Mouse (Mus musculus) mouse embryonic stem cell (cell line): ENCODE results near the gene Acss1.

Experiments used
- in situ Hi-C, 2 experiments: fragments of 300-500 bp; cut with MboI; formaldehyde crosslinking; loops; 1 replicate in 1 of 2; 3 replicates in 1 of 2; pipeline ENCODE4 v1.14.3; 2019 to 2020; ENCODE audit warnings: low sequenced_read_pairs in 2 of 2, low pct_unique_long_range_greater_than_20kb in 1 of 2, mixed read lengths in 1 of 2; ENCODE audit not compliant: unreplicated experiment in 1 of 2

The Acss1 gene

DNA sequence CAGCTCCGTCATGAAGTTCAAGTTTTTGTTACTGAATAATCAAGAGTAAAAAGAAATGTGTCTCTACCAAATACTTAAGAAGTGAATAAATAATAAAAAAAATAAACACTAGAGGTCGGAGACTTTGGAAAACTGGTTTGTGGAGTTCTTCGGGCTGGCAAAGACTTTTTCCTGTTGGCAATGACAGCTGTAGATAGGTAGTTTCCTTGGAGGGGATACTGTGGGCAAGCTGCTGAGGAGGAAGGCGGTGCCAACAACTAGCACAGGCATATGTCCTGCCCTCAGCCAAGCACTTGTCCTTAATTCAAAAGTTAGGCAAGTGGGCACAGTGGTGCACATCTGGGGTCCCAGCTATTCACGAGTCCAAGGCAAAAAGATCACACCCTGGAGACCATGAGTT, 656 bp upstream of the Acss1 start:
- in situ Hi-C loops, result no loop called here

DNA sequence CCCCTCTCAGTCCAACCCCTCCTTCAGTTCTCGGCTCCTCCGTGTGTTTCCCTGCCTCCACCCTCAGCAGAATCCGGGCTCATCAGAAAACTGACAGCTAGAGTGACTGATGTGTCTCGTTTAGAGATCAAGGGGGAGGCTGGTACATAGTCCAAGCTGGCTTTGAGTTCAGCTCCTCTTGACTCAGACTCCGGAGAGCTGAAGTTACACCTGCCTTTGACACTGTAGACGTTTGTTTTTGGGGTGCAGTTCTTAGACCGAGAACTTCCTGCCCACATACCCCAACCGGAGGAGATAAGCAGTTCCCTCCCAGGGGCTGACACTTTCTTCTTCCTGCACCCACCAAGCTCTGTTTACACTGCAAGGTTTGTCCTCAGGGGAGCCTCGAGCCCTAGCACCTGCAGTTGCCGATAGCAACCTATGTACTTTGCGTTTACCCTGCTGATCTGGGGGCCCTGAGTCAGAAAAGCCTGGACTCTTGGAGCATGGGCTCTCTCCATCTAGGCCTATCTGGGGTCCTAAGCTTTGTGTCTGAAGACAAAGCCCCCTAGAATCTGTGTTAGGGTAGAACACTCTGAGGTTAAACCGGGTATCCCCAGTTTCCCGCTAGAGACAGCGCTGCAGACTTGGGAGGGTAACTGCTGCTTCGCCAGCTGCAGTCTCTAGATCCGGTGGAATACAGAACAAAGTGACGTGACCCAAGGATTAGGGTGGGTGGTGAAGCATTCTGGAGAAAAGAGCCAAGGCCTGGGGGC, 1.1 kb downstream of the Acss1 start:
- in situ Hi-C loops, result no loop called here

DNA sequence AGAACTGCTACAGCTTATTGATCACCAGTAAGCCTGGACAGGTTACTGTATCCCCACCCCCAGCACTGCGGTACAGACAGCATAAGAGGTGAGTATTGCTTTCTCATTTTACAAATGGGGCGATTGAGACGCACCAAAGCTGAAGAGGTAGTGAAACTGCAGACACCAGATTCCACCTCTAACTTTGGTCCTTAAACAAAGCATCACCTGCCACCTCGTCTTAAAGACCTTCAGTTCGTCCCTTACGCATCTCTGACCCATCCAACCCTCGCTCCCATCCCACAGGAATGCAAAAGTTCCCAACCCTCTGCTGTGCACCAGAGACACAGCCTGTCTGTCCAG, 1.6 kb downstream of the Acss1 start:
- in situ Hi-C loops, result no loop called here

GRCm38 (mm10) chr2:150665534-150666451, 2.5 kb downstream of the Acss1 start:
- in situ Hi-C loops, result no loop called here

GRCm38 (mm10) chr2:150665006-150665405, 3.3 kb downstream of the Acss1 start:
- in situ Hi-C loops, result no loop called here

DNA sequence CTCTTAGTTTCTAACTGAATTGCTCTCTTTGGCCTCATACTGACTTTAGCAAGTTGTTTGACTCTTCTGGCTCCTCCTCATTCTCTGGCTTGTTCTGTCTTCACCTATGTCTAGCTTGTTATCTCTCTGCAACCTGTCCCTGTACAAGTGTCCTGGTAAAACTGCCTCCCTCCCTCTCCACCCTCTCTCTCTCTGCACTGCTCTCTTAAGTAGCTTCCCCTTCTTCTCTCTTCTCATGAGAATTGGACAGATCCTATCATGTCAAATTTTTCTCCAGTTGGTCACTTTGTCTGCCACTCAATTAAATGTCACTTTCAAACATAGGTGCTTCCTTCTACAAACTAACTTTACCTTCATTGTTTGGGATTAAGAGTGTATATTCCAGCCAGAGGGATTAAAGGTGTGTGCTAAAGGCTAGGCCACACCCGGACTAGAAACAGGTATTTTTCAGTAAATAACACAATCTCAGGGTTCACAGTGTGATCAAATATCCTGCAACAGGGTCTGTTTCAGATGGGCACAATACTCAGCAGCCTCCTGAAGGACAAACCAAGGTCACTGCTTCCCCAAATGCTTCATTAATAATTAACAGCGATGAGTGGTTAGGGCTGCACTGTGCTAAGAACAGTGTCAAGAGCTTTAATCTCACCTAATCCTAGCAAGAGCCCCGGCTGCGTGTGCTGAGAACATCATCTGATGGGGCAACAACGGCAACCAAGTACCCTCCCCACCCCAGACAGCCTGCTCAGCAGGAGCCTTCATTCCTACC, 4.0 kb downstream of the Acss1 start:
- in situ Hi-C loops, result no loop called here

- in situ Hi-C loops, result no loop called here
Measured at GRCm38 (mm10) chr2:150663255-150663654, 5.0 kb downstream of the Acss1 start.

DNA sequence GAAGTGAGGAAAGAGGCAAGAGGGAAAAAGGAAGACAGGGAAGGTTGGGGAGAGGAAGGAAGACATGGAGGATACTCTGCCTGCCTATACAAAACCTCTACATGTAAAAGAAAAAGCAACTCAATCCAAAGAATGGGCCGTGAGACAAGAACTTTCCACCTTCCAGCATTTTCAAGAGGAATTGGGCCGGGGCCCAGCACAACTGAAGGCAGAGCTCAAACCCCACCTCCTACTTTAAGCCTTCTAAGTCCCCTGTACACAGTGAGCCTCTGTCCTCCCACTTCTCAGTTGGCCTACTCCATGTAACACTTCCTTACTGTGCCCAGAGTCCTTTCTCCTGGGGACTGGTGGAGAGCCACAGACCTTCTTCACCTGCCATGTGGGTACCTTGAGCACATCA, 6.3 kb downstream of the Acss1 start:
- in situ Hi-C loops, result no loop called here

DNA sequence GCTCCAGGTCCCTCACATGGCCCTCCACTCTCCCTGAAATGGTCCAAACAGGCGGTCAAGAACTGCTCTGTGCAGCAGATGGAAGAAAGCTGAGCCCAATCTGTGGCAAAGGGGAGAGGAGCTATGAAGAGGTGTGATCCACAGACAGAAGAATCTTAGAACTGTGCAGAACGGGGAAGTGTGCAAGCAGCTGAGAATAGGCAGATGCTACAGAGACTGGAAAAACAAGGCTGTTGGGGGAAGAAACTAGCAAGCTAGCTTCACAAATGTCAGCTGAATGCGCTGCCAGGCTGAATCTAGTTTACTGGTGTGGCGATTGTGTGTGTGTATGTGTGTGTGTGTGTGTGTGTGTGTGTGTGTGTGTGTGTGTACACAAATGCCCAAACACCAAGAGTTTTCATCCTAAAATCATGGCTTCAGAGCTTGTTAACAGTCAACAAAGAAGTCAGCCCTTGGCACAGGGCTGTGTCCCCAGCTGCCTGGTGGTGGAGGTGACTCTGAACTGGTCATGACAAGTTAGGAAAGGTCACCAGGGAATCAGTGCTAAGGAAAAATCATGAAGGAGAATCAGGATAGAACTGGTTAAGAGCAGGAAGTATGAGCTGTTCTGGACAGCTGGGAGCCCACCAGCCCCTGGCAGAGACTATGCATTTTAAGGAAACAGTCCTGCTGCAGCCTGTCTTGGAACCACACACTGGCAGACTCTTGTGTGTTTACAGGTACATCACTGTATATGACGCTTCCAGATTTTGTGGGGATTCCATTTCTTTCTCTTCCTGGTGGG, 7.4 kb downstream of the Acss1 start:
- in situ Hi-C loops, result no loop called here

GRCm38 (mm10) chr2:150660049-150660448, 8.3 kb downstream of the Acss1 start:
- in situ Hi-C loops, result no loop called here

GRCm38 (mm10) chr2:150656975-150657768, 11.1 kb downstream of the Acss1 start:
- in situ Hi-C loops, result no loop called here

GRCm38 (mm10) chr2:150656112-150656511, 12.2 kb downstream of the Acss1 start:
- in situ Hi-C loops, result no loop called here

DNA sequence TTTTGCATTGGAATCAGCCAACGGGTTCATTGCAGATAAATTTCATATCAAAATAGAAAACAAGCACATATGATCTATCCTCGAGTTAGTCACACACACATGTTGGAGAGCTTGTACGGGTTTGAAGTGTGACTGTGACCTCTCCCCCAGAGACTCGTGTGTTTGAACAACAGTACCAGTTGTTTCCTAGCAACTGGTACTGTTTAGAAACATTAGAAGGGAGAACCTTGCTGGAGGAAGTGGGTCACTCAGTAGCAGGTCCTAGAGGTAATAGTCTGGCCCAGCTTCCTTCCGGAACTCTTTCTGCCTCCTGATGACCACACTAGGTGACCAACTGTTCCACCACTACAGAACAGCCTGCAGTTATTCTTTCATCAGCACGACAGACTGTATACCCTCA, 13.0 kb downstream of the Acss1 start:
- in situ Hi-C loops, result no loop called here

- in situ Hi-C loops, result no loop called here
Measured at GRCm38 (mm10) chr2:150654814-150655213, 13.5 kb downstream of the Acss1 start.

DNA sequence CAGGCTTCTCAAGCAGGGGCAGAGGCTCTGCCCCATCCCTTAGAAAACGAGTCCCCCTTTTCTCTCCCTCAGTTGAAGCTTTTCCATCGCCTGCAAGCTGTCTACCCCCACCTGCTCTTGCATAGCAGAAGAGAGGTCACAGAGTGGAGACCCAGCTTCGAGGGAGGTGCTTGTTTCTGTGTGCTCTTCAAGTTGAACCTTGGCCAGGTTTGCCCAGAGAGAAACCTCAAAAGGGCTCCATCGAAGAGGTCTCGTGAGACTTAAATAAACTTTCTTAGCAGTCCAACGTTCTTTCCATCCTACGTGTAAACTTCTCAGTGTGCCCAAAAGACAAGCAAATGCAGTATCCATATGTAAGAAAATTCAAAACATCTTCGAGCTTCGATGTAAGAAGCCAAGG, 16.9 kb downstream of the Acss1 start:
- in situ Hi-C loops, result no loop called here

GRCm38 (mm10) chr2:150650511-150651074, 17.7 kb downstream of the Acss1 start:
- in situ Hi-C loops, result no loop called here

DNA sequence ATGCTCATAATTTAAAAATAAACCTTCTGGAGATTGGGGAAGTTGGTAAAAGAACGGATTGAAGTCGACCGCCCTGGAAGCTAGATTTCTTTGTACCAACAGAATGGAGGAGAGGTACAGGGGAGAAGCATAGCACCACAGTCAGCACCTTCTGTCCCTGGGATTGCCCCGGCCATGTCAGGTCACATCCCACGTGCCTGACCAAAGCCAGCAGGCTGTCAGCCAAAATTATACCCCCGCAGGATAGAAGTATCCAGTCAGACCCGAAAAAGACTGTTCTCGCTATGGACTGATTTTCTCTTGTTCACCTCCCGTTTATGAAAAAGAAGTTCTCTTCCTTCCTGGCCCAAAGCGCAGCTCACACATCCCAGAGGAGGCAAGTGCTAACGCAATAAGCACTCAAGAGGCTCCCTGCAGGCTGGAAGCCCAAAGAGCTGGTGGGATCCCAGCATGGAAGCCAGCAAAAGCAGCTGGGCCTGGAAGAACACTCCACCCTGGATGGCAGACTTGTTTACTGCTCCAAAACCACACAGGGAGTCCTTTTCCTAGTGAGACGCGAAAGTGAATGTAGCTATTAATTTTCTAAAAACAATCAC, 19.9 kb downstream of the Acss1 start:
- in situ Hi-C loops, result no loop called here
